Mouse (Mus musculus): ENCODE results near the gene Trim38. TPM values are rescaled to one million over a fixed set of nuclear protein-coding genes. Genes with fewer than 3 reads are reported as not detected.

The Trim38 gene
- polyA plus RNA-seq, 1 experiment from 2014 or later = not detected

DNA sequence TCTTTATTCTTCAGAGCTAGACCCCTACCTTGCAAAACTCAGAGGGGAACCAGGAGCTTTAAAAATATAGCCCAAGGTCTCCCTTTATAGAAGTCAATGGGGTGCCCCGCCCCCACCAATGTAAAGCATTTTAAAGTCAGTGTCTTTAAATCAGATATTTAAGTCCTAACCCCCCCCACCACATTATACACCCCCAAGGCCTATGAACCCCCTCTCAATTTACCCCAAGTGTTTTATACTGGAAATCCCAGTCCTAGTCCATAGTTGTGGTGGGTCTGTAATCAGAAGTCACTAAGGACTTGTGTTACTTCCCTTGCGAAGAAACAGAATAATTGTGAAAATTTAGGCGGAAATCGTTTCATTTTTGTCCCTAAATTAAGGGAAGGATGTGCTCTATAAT, 31.7 kb upstream of the Trim38 start:
- DNase-seq (ENCODE audit: low spot score) (no peak), ATAC-seq (ENCODE audit: insufficient read depth, low FRiP score, low TSS enrichment) (no peak)
- peak overlapping the region; percentile 81; the same call in 1 of the 2 replicates for H3K9ac ChIP-seq (ENCODE audit: low read length)
- H3K27ac ChIP-seq (ENCODE audit: low read depth, low read length) = peak overlapping the region; percentile 98; the same call in 1 of the 2 replicates
- no peak overlapping the region for H3K4me3 ChIP-seq (ENCODE audit: low read depth, low read length)
- WGBS = 24% methylated on average over 4 of the region's 4 CpGs
- H3K36me3 ChIP-seq (ENCODE audit: control insufficient read depth, insufficient read depth, low read length) = no peaks in the 10 kb centered on the region
- H3K9me3 ChIP-seq (ENCODE audit: control insufficient read depth, low read length) = no peaks in the 10 kb centered on the region
- H3K4me2 ChIP-seq (ENCODE audit: low read depth) = peak overlapping the region; percentile 93; the same call in 1 of the 2 replicates
- 0 out of 2 replicates have a peak, but pooled peaks cover 6% of the 10 kb centered on the region for H3K4me1 ChIP-seq (ENCODE audit: control insufficient read depth, insufficient read depth, low read length)
- no peaks in the 10 kb centered on the region for H3K27me3 ChIP-seq (ENCODE audit: control insufficient read depth, insufficient read depth, low read length)

DNA sequence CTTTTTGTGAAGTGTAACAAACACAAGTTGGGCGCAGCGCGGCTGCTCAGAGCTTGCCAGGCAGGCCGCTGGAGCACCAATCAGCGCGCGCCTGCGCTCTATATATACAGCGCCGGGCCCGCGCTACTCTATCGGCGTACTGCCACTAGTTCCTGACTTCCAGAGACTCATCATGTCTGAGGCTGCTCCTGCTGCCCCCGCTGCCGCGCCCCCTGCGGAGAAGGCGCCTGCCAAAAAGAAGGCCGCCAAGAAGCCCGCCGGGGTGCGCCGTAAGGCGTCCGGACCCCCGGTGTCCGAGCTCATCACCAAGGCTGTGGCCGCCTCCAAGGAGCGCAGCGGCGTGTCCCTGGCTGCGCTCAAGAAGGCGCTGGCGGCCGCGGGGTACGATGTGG, 31.0 kb upstream of the Trim38 start, which contains the start of gene Hist1h1c:
TSS of gene Hist1h1c (plus strand) at position 132 of the 392 bp plus-strand sequence.
- Histone ChIP-seq H3K4me3 (ENCODE audit: low read depth, low read length) (peak within 1 kb of the TSS; percentile 52), H3K9ac (ENCODE audit: low read length) (peak within 1 kb of the TSS; percentile 81), H3K4me1 (ENCODE audit: control insufficient read depth, insufficient read depth, low read length) (0 out of 2 replicates have a peak, but pooled peaks cover 6% of the 10 kb centered on the region), H3K27ac (ENCODE audit: low read depth, low read length) (peak within 1 kb of the TSS; percentile 98), H3K4me2 (ENCODE audit: low read depth) (peak within 1 kb of the TSS; percentile 93), H3K27me3 (ENCODE audit: control insufficient read depth, insufficient read depth, low read length) (no peaks in the 10 kb centered on the region), H3K9me3 (ENCODE audit: control insufficient read depth, low read length) (no peaks in the 10 kb centered on the region), H3K36me3 (ENCODE audit: control insufficient read depth, insufficient read depth, low read length) (no peaks in the 10 kb centered on the region)
- 0% methylated on average over 30 of the region's 38 CpGs for WGBS
- ATAC-seq (ENCODE audit: insufficient read depth, low FRiP score, low TSS enrichment) (peak; percentile 95), DNase-seq (ENCODE audit: low spot score) (peak; percentile 94)

DNA sequence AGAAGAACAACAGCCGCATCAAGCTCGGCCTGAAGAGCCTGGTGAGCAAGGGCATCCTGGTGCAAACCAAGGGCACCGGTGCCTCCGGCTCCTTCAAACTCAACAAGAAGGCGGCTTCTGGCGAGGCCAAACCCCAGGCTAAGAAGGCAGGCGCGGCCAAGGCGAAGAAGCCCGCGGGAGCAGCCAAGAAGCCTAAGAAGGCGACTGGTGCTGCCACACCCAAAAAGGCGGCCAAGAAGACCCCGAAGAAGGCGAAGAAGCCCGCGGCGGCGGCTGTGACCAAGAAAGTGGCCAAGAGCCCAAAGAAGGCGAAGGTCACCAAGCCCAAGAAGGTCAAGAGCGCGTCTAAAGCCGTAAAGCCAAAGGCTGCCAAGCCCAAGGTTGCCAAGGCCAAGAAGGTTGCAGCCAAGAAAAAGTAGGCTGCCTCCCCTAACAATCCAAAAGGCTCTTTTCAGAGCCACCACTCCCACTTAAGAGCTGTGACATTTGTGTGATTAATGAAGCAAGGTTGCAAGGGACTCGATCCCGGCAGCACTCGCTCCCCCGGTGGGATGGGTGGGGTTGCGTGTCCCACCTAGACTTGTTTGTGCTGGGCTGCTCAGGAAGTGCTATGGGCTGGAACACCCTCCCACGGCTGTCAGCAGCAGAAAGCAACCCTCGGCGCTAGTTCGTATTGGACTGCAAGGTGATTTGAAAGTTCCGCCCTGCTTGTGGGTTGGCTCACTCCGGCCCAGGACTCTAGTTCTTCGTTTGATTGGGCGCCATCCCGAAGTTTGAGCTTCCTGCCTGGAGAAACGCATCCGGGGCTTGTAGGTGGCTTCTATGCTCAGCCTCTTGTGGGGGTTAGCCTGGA, 30.4 kb upstream of the Trim38 start:
- Histone ChIP-seq H3K9me3 (ENCODE audit: control insufficient read depth, low read length) (no peaks in the 10 kb centered on the region), H3K4me3 (ENCODE audit: low read depth, low read length) (peak overlapping the region; percentile 52), H3K4me2 (ENCODE audit: low read depth) (peak overlapping the region; percentile 93), H3K4me1 (ENCODE audit: control insufficient read depth, insufficient read depth, low read length) (peaks cover 6% of the 10 kb centered on the region; the same call in 1 of the 2 replicates), H3K9ac (ENCODE audit: low read length) (peak overlapping the region; percentile 81), H3K27me3 (ENCODE audit: control insufficient read depth, insufficient read depth, low read length) (no peaks in the 10 kb centered on the region), H3K27ac (ENCODE audit: low read depth, low read length) (peak overlapping the region; percentile 98), H3K36me3 (ENCODE audit: control insufficient read depth, insufficient read depth, low read length) (no peaks in the 10 kb centered on the region)
- peak; percentile 90 for DNase-seq (ENCODE audit: low spot score)
- ATAC-seq (ENCODE audit: insufficient read depth, low FRiP score, low TSS enrichment) = peak; percentile 82
- WGBS = under 1% methylated on average over 38 of the region's 39 CpGs

DNA sequence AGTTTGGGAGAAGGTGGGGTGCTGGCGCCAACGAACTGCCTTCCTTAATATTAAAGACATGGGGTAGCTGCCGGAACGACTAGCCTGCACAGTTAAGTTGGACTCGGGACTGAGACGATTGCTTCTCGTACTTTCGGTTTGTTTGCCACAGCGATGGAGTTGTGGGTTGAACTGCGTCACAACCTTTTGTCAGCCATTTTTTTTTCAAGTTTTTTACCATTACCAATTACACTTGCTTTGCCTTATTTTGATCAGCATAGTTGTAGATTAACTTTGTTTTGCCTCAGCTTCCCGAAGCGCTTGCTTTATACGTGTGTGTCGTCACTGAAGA, 29.8 kb upstream of the Trim38 start:
- DNase-seq (ENCODE audit: low spot score) (no peak), ATAC-seq (ENCODE audit: insufficient read depth, low FRiP score, low TSS enrichment) (no peak)
- Histone ChIP-seq H3K9ac (ENCODE audit: low read length) (peak overlapping the region; percentile 81), H3K27me3 (ENCODE audit: control insufficient read depth, insufficient read depth, low read length) (no peaks in the 10 kb centered on the region), H3K4me1 (ENCODE audit: control insufficient read depth, insufficient read depth, low read length) (peaks cover 10% of the 10 kb centered on the region; the same call in 1 of the 2 replicates), H3K36me3 (ENCODE audit: control insufficient read depth, insufficient read depth, low read length) (no peaks in the 10 kb centered on the region), H3K4me3 (ENCODE audit: low read depth, low read length) (peak overlapping the region; percentile 52), H3K27ac (ENCODE audit: low read depth, low read length) (peak overlapping the region; percentile 98), H3K9me3 (ENCODE audit: control insufficient read depth, low read length) (no peaks in the 10 kb centered on the region), H3K4me2 (ENCODE audit: low read depth) (peak overlapping the region; percentile 93)
- 1% methylated on average over 14 of the region's 14 CpGs for WGBS

DNA sequence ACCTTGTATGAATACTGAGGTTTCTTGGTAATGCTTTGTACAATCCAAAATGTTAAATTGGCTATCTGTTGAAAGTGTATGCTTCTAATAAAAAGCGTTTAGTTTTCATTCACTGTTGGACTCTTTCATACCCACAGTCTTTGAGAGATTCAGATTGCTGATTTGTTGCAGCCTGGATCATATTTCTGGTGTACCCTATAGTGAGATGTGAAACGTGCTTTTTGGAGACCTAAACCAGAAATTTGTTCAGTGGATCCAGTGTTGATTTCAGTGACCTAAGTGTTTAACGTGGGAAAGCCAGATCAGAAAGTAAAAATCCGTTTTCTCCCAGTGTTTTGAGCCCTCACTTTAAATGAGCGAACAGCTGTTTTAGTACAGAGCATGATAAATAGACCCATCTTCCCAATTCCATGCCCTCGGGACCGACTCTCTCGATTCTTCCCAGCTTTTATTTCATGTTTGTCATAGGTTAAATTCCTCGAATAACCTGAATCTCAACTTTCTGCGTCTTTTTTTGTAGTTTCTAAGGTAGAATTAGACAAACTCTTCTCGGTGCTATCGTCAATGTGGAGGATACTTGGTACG, 29.4 kb upstream of the Trim38 start:
- Histone ChIP-seq H3K4me3 (ENCODE audit: low read depth, low read length) (peak overlapping the region; percentile 52), H3K27ac (ENCODE audit: low read depth, low read length) (peak overlapping the region; percentile 98), H3K36me3 (ENCODE audit: control insufficient read depth, insufficient read depth, low read length) (no peaks in the 10 kb centered on the region), H3K4me2 (ENCODE audit: low read depth) (peak overlapping the region; percentile 93), H3K4me1 (ENCODE audit: control insufficient read depth, insufficient read depth, low read length) (peaks cover 10% of the 10 kb centered on the region; the same call in 1 of the 2 replicates), H3K9ac (ENCODE audit: low read length) (peak overlapping the region; percentile 81), H3K27me3 (ENCODE audit: control insufficient read depth, insufficient read depth, low read length) (no peaks in the 10 kb centered on the region), H3K9me3 (ENCODE audit: control insufficient read depth, low read length) (no peaks in the 10 kb centered on the region)
- ATAC-seq (ENCODE audit: insufficient read depth, low FRiP score, low TSS enrichment) (no peak), DNase-seq (ENCODE audit: low spot score) (no peak)
- WGBS = 32% methylated on average over 13 of the region's 13 CpGs

DNA sequence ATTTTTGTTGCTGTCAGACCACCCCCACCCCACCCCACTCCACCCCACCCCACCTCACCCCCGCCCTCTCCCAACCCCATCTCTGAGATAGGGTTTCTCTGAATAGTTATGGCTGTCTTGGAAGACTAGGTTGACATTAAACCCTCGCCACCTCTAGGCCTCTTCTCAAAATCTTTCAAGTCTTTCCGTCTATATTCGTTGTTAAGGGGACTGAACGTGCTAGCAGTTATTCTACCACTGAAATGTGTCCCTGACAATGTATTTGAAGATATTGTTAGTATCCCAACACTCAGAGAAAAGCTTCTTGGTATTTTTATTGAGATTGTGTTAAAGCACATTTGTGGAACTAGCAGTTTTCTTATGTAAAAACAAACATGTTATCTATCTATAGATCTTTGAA, 28.8 kb upstream of the Trim38 start:
- 68% methylated on average over 5 of the region's 5 CpGs for WGBS
- Histone ChIP-seq H3K27me3 (ENCODE audit: control insufficient read depth, insufficient read depth, low read length) (no peaks in the 10 kb centered on the region), H3K9ac (ENCODE audit: low read length) (no peak overlapping the region), H3K4me2 (ENCODE audit: low read depth) (peak overlapping the region; percentile 93; the same call in 1 of the 2 replicates), H3K36me3 (ENCODE audit: control insufficient read depth, insufficient read depth, low read length) (no peaks in the 10 kb centered on the region), H3K4me3 (ENCODE audit: low read depth, low read length) (no peak overlapping the region), H3K27ac (ENCODE audit: low read depth, low read length) (no peak overlapping the region), H3K4me1 (ENCODE audit: control insufficient read depth, insufficient read depth, low read length) (peaks cover 10% of the 10 kb centered on the region; the same call in 1 of the 2 replicates), H3K9me3 (ENCODE audit: control insufficient read depth, low read length) (no peaks in the 10 kb centered on the region)
- no peak for DNase-seq (ENCODE audit: low spot score)
- no peak for ATAC-seq (ENCODE audit: insufficient read depth, low FRiP score, low TSS enrichment)

DNA sequence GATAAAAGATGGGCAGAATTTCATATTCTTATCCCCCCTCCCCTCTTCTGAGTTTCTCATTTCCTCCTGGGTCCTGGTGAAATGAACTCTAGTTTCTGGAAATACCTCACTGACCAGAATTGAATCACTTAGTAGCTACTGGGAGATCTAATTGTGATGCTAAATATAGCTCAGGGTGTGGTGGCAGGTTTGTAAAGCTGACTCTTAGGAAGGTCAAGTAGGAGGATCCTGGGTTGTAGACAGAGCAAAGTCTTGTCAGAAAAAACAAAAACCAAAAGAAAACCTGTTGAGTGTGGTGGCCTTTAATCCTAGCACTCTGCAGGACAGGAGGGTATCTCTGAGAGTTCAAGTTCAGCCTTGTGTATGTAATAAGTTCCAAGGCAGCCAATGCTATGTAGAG, 27.7 kb upstream of the Trim38 start:
- H3K36me3 ChIP-seq (ENCODE audit: control insufficient read depth, insufficient read depth, low read length) = no peaks in the 10 kb centered on the region
- peaks cover 10% of the 10 kb centered on the region; the same call in 1 of the 2 replicates for H3K4me1 ChIP-seq (ENCODE audit: control insufficient read depth, insufficient read depth, low read length)
- H3K4me3 ChIP-seq (ENCODE audit: low read depth, low read length) = no peak overlapping the region
- no peaks in the 10 kb centered on the region for H3K9me3 ChIP-seq (ENCODE audit: control insufficient read depth, low read length)
- no peak overlapping the region for H3K27ac ChIP-seq (ENCODE audit: low read depth, low read length)
- no peak overlapping the region for H3K9ac ChIP-seq (ENCODE audit: low read length)
- DNase-seq (ENCODE audit: low spot score) = no peak
- H3K27me3 ChIP-seq (ENCODE audit: control insufficient read depth, insufficient read depth, low read length) = no peaks in the 10 kb centered on the region
- ATAC-seq (ENCODE audit: insufficient read depth, low FRiP score, low TSS enrichment) = no peak
- H3K4me2 ChIP-seq (ENCODE audit: low read depth) = no peak overlapping the region

DNA sequence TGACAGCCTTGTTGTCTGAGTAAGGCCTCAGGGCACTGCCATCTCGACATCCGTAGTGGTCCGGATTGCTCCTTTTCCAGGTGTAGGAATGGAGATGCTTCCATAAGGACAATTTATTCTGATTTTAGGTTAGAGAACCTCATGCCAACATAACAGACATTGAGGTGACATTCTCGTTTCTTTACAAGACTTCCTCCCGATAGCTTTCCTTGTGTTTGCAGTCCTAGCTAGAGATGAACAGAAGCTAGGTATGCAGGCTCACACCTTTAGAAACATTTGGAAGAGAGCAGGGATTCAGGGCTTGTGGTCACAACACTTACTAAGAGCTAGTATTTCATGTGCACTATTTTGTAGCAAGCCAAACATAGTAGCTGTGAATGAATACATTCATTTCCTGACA, 26.5 kb upstream of the Trim38 start:
- Histone ChIP-seq H3K9ac (ENCODE audit: low read length) (no peak overlapping the region), H3K4me3 (ENCODE audit: low read depth, low read length) (no peak overlapping the region), H3K27ac (ENCODE audit: low read depth, low read length) (no peak overlapping the region), H3K9me3 (ENCODE audit: control insufficient read depth, low read length) (no peaks in the 10 kb centered on the region), H3K36me3 (ENCODE audit: control insufficient read depth, insufficient read depth, low read length) (no peaks in the 10 kb centered on the region), H3K4me2 (ENCODE audit: low read depth) (no peak overlapping the region), H3K4me1 (ENCODE audit: control insufficient read depth, insufficient read depth, low read length) (peaks cover 18% of the 10 kb centered on the region; the same call in 1 of the 2 replicates), H3K27me3 (ENCODE audit: control insufficient read depth, insufficient read depth, low read length) (no peaks in the 10 kb centered on the region)
- 91% methylated on average over 5 of the region's 5 CpGs for WGBS
- ATAC-seq (ENCODE audit: insufficient read depth, low FRiP score, low TSS enrichment) = no peak
- DNase-seq (ENCODE audit: low spot score) = no peak

Measured in neural tube, embryonic 11.5 days (tissue).